Mouse (Mus musculus) inflammation-experienced regulatory T-cells, adult 16 weeks (primary cell): ENCODE measurements around the gene Lce3b. TPM values are rescaled to one million over a fixed set of nuclear protein-coding genes. Genes with fewer than 3 reads are reported as not detected.

ENCODE experiments used
- polyA plus RNA-seq: library from polyadenylated mRNA; unstranded; fragments of 100-300 nt; shearing (Covaris generic); gene quantifications from one replicate; pipeline ENCODE4 v1.2.1, GENCODE M21; 2017

Gene Lce3b
- polyA plus RNA-seq = not detected

GRCm38 (mm10) chr3:92932679-92933078 lies at the start of gene Lce3b:
TSS of gene Lce3b (plus strand) at chr3:92932979.

GRCm38 (mm10) chr3:92926130-92926529 lies 6.6 kb upstream of the Lce3b start, which contains the start of gene Lce3a:
TSS of gene Lce3a (minus strand) at chr3:92926230.

GRCm38 (mm10) chr3:92944186-92944585 lies 11.4 kb downstream of the Lce3b start, which contains the start of gene Lce3c:
TSS of gene Lce3c (plus strand) at chr3:92944486.

GRCm38 (mm10) chr3:92957090-92957489 lies 24.3 kb downstream of the Lce3b start, which contains the start of gene Lce3d:
TSS of gene Lce3d (plus strand) at chr3:92957390.

GRCm38 (mm10) chr3:92966761-92967160 lies 34.0 kb downstream of the Lce3b start, which contains the start of gene Lce3e:
TSS of gene Lce3e (plus strand) at chr3:92967061.

Other genes starting within 250 kb of the Lce3b start
- gene Lce1d, start 245.8 kb upstream of the Lce3b start, polyA plus RNA-seq = not detected
- gene Lce1e, start 223.9 kb upstream of the Lce3b start, polyA plus RNA-seq = not detected
- not detected for gene Lce1f, start 212.6 kb upstream of the Lce3b start, polyA plus RNA-seq
- gene Gm38119, start 193.9 kb upstream of the Lce3b start, polyA plus RNA-seq = not detected
- gene Lce1g, start 180.6 kb upstream of the Lce3b start, polyA plus RNA-seq = not detected
- not detected for gene Lce1h, start 167.9 kb upstream of the Lce3b start, polyA plus RNA-seq
- gene Lce1i, start 154.1 kb upstream of the Lce3b start, polyA plus RNA-seq = not detected
- not detected for gene Lce1j, start 142.5 kb upstream of the Lce3b start, polyA plus RNA-seq
- not detected for gene Lce1k, start 125.1 kb upstream of the Lce3b start, polyA plus RNA-seq
- gene Kprp, start 105.7 kb upstream of the Lce3b start, polyA plus RNA-seq = not detected
- not detected for gene Lce1l, start 81.7 kb upstream of the Lce3b start, polyA plus RNA-seq
- gene 2310050C09Rik, start 62.8 kb upstream of the Lce3b start, polyA plus RNA-seq = not detected
- not detected for gene Lce3a, start 6.7 kb upstream of the Lce3b start, polyA plus RNA-seq
- not detected for gene Lce3c, start 11.5 kb downstream of the Lce3b start, polyA plus RNA-seq
- not detected for gene Lce3d, start 24.4 kb downstream of the Lce3b start, polyA plus RNA-seq
- not detected for gene Lce3e, start 34.1 kb downstream of the Lce3b start, polyA plus RNA-seq
- gene Lce3f, start 59.2 kb downstream of the Lce3b start, polyA plus RNA-seq = not detected
- gene Crct1, start 82.7 kb downstream of the Lce3b start, polyA plus RNA-seq = not detected
- gene Lce1m, start 86.1 kb downstream of the Lce3b start, polyA plus RNA-seq = not detected
- 0.74 TPM for gene Gm4858, start 135.8 kb downstream of the Lce3b start, polyA plus RNA-seq
- gene Crnn, start 211.8 kb downstream of the Lce3b start, polyA plus RNA-seq = not detected